Mouse (Mus musculus) CH12.LX (cell line): ENCODE results near the gene Sar1a. TPM values are rescaled to one million over a fixed set of nuclear protein-coding genes. Genes with fewer than 3 reads are reported as not detected.

ENCODE experiments used
- DNase-seq: peaks from one replicate; pipeline ENCODE4 v3.0.0-alpha.2; 2013; ENCODE audit errors: extremely low read depth
- H3K27ac ChIP-seq: 2 replicates; pipeline ENCODE4 v1.5.1; 2012; ENCODE audit warnings: low read depth, mild to moderate bottlenecking, control low read depth, moderate library complexity; ENCODE audit not compliant: insufficient read depth
- H3K27me3 ChIP-seq: replicated peaks from 2 replicates; pipeline ENCODE3; 2012; ENCODE audit warnings: inconsistent platforms
- H3K36me3 ChIP-seq, 2 experiments: replicated peaks in 1 of 2; 2 replicates each; pipeline versions ENCODE3 to v1.6.1; 2012; ENCODE audit warnings: inconsistent platforms in 1 of 2, low read length in 1 of 2, mild to moderate bottlenecking in 1 of 2, mixed read lengths in 1 of 2, moderate library complexity in 1 of 2; ENCODE audit not compliant: control insufficient read depth in 1 of 2, insufficient read depth in 1 of 2
- H3K4me1 ChIP-seq, 2 experiments: 2 replicates each; pipeline ENCODE4 v1.6.1; 2012; ENCODE audit warnings: inconsistent platforms in 1 of 2, moderate library complexity in 1 of 2; ENCODE audit not compliant: insufficient read depth in 2 of 2, control insufficient read depth in 1 of 2
- H3K4me2 ChIP-seq: 2 replicates; pipeline ENCODE4 v1.6.1; 2012; ENCODE audit warnings: low read depth, mild to moderate bottlenecking, control low read depth; ENCODE audit not compliant: poor library complexity, insufficient read depth, severe bottlenecking
- H3K4me3 ChIP-seq, 3 experiments: fragments of 150-350 bp in 1 of 3; sonication (generic) in 1 of 3; replicated peaks in 1 of 3; 2 replicates each; pipeline versions ENCODE3 to v1.5.1; 2011 to 2012; ENCODE audit warnings: low read depth in 2 of 3, low read length in 2 of 3, mild to moderate bottlenecking in 2 of 3, moderate library complexity in 2 of 3, control low read depth in 1 of 3, improper control_type of control experiment in 1 of 3, inconsistent platforms in 1 of 3, mixed read lengths in 1 of 3; ENCODE audit not compliant: poor library complexity in 1 of 3
- H3K79me2 ChIP-seq: replicated peaks from 2 replicates; pipeline ENCODE4 v1.6.1; 2012; ENCODE audit warnings: mild to moderate bottlenecking, moderate library complexity; ENCODE audit not compliant: control insufficient read depth, poor library complexity, insufficient read depth, severe bottlenecking; ENCODE audit errors: extremely low read depth
- H3K9ac ChIP-seq: 2 replicates; pipeline ENCODE4 v1.6.1; 2012; ENCODE audit warnings: low read depth, mild to moderate bottlenecking, control low read depth, moderate library complexity; ENCODE audit not compliant: insufficient read depth
- H3K9me3 ChIP-seq: replicated peaks from 2 replicates; pipeline ENCODE3; 2012; ENCODE audit warnings: low read length, inconsistent platforms, mixed read lengths
- BHLHE40 ChIP-seq: IDR thresholded peaks from 2 replicates; pipeline ENCODE4 v1.6.1; 2011; ENCODE audit warnings: mild to moderate bottlenecking, low read depth, low read length, improper control_type of control experiment
- CHD1 ChIP-seq: IDR thresholded peaks from 2 replicates; pipeline ENCODE4 v1.6.1; 2012; ENCODE audit warnings: low read depth, low read length, improper control_type of control experiment, inconsistent platforms
- CHD2 ChIP-seq: IDR thresholded peaks from 2 replicates; pipeline ENCODE4 v1.6.1; 2011; ENCODE audit warnings: low read length, improper control_type of control experiment
- CTCF ChIP-seq, 2 experiments: IDR thresholded peaks in 1 of 2; conservative IDR thresholded peaks in 1 of 2; 2 replicates each; pipeline ENCODE4 v1.5.1; 2011 to 2012; ENCODE audit warnings: low read depth in 2 of 2, low read length in 2 of 2, improper control_type of control experiment in 1 of 2, inconsistent platforms in 1 of 2, mild to moderate bottlenecking in 1 of 2, moderate library complexity in 1 of 2
- E2F4 ChIP-seq: IDR thresholded peaks from 2 replicates; pipeline ENCODE4 v1.6.1; 2011; ENCODE audit warnings: low read depth, low read length, improper control_type of control experiment; ENCODE audit not compliant: insufficient replicate concordance
- ETS1 ChIP-seq: conservative IDR thresholded peaks from 2 replicates; pipeline ENCODE4 v1.6.1; 2012; ENCODE audit warnings: low read depth, mild to moderate bottlenecking, inconsistent platforms, low read length, improper control_type of control experiment, moderate library complexity
- GABPA ChIP-seq: IDR thresholded peaks from 2 replicates; pipeline ENCODE4 v1.6.1; 2012; ENCODE audit warnings: low read depth, low read length, improper control_type of control experiment, inconsistent platforms; ENCODE audit not compliant: insufficient replicate concordance
- IRF4 ChIP-seq: IDR thresholded peaks from 2 replicates; pipeline ENCODE4 v1.6.1; 2014; ENCODE audit warnings: low read depth, mild to moderate bottlenecking, inconsistent platforms, low read length, improper control_type of control experiment
- JUN ChIP-seq: IDR thresholded peaks from 2 replicates; pipeline ENCODE4 v1.6.1; 2011; ENCODE audit warnings: low read depth, mild to moderate bottlenecking, low read length, improper control_type of control experiment, moderate library complexity; ENCODE audit not compliant: insufficient read depth
- JUND ChIP-seq: conservative IDR thresholded peaks from 2 replicates; pipeline ENCODE4 v1.6.1; 2011; ENCODE audit warnings: low read depth, low read length, improper control_type of control experiment
- MAFK ChIP-seq: IDR thresholded peaks from 2 replicates; pipeline ENCODE4 v1.6.1; 2011; ENCODE audit warnings: low read length, improper control_type of control experiment; ENCODE audit not compliant: insufficient replicate concordance
- MAZ ChIP-seq: IDR thresholded peaks from 2 replicates; pipeline ENCODE4 v1.6.1; 2012; ENCODE audit warnings: low read depth, mild to moderate bottlenecking, inconsistent platforms, low read length, improper control_type of control experiment, moderate library complexity
- MEF2A ChIP-seq: IDR thresholded peaks from 2 replicates; pipeline ENCODE4 v1.6.1; 2014; ENCODE audit warnings: low read depth, mild to moderate bottlenecking, inconsistent platforms, low read length, improper control_type of control experiment, borderline replicate concordance
- MXI1 ChIP-seq: IDR thresholded peaks from 2 replicates; pipeline ENCODE4 v1.6.1; 2011; ENCODE audit warnings: mild to moderate bottlenecking, low read depth, low read length, improper control_type of control experiment
- NELFE ChIP-seq: IDR thresholded peaks from 2 replicates; pipeline ENCODE4 v1.6.1; 2011; ENCODE audit warnings: low read depth, low read length, improper control_type of control experiment
- PAX5 ChIP-seq: IDR thresholded peaks from 2 replicates; pipeline ENCODE4 v1.6.1; 2012; ENCODE audit warnings: low read length, inconsistent platforms, mixed read lengths
- POLR2A ChIP-seq: IDR thresholded peaks from 2 replicates; pipeline ENCODE4 v1.6.1; 2011; ENCODE audit warnings: low read depth, mild to moderate bottlenecking, improper control_type of control experiment, low read length
- RAD21 ChIP-seq: IDR thresholded peaks from 2 replicates; pipeline ENCODE4 v1.6.1; 2011; ENCODE audit warnings: low read depth, mild to moderate bottlenecking, low read length, improper control_type of control experiment, moderate library complexity
- SIN3A ChIP-seq: IDR thresholded peaks from 2 replicates; pipeline ENCODE4 v1.6.1; 2012; ENCODE audit warnings: low read length, improper control_type of control experiment, inconsistent platforms
- SMC3 ChIP-seq: IDR thresholded peaks from 2 replicates; pipeline ENCODE4 v1.6.1; 2011; ENCODE audit warnings: low read depth, low read length, improper control_type of control experiment
- TBP ChIP-seq: conservative IDR thresholded peaks from 2 replicates; pipeline ENCODE4 v1.6.1; 2011; ENCODE audit warnings: low read depth, low read length, improper control_type of control experiment
- ZNF384 ChIP-seq: IDR thresholded peaks from 2 replicates; pipeline ENCODE4 v1.6.1; 2012; ENCODE audit warnings: low read depth, low read length, improper control_type of control experiment, inconsistent platforms
- dilution Hi-C: fragments of 300-500 bp; cut with MboI; formaldehyde crosslinking; loops from 2 replicates; pipeline ENCODE4 v1.14.3; 2020; ENCODE audit warnings: low sequenced_read_pairs; ENCODE audit not compliant: extremely low pct_unique_long_range_greater_than_20kb, extremely low pct_ligation_motif_present
- in situ Hi-C: fragments of 300-500 bp; cut with MboI; formaldehyde crosslinking; loops from 3 replicates; pipeline ENCODE4 v1.14.3; 2019; ENCODE audit warnings: low sequenced_read_pairs, low pct_ligation_motif_present, low pct_unique_long_range_greater_than_20kb, mixed read lengths
- polyA plus RNA-seq: library from polyadenylated mRNA; unstranded; fragments of >175 nt; gene quantifications from 2 replicates; pipeline ENCODE4 v1.2.1, GENCODE M21; 2012; ENCODE audit warnings: low read depth; ENCODE audit not compliant: insufficient read length
- total RNA-seq, 2 experiments: library from RNA; depleted of rRNA; stranded (reverse); fragments of 300-350 nt in 1 of 2; fragments of >200 nt in 1 of 2; gene quantifications; 2 replicates each; pipeline ENCODE4 v1.2.3; 2012 to 2014

Gene Sar1a
- total and polyA plus RNA-seq, 3 experiments, result 97.1 to 184 (median 166) TPM

DNA sequence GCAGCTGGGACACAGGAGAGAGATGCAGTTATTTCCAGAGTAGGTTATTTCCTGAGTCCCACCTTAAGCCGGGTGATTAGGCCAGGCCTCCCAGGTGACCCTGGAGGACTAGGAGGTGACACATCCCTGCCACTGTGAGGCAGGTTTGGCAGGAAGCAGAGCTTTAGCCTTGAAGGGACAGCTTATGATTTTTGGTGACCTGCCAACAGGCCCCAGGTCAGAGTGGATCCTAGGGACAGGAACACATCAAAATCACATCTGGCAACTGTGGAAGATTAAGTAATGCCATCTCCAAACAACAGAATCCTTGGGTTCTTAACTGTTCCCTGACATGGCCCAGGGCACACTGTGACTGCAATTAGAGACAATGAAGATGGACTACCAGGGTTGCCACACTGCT, 61.2 kb downstream of the Sar1a start:
- dilution Hi-C loops, result no loop called here
- Histone ChIP-seq H3K9me3 (peaks cover 9% of the 10 kb centered on the region), H3K4me1 (no peaks in the 10 kb centered on the region; a peak in 1 of 4 replicates), H3K27me3 (no peaks in the 10 kb centered on the region), H3K36me3 (peaks cover 0 to 24% of the 10 kb centered on the region in 2 experiments), H3K27ac (no peak overlapping the region), H3K4me2 (no peak overlapping the region), H3K9ac (no peak overlapping the region), H3K79me2 (no peaks in the 10 kb centered on the region), H3K4me3 (no peak overlapping the region)
- no peak for DNase-seq
- in situ Hi-C loops, result no loop called here
- TF ChIP-seq NELFE (no peak), MEF2A (no peak), ETS1 (no peak), E2F4 (no peak), CHD1 (no peak)

DNA sequence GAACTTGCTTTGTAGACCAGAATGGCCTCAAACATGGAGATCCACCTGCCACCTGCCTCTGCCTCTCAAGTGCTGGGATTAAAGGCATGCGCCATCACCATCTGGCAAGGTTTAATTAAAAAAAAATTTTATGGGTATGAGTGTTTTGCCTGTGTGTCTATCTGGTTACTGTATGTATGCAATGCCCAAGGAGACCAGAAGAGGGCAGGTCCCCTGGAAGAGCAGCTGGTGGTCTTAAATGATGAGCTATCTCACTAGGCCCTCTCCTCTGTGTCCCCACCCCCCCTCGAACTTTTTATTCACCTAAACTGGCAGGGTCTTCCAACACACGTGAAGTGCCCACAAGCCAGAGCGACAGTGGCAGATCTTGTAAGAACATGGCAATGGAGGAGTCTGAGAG, 61.8 kb downstream of the Sar1a start:
- no peak overlapping the region for H3K4me3 ChIP-seq
- no peaks in the 10 kb centered on the region; a peak in 1 of 4 replicates for H3K4me1 ChIP-seq
- TF ChIP-seq SMC3 (0 out of 2 replicates have a peak, but pooled peaks have one; percentile 19), NELFE (no peak), CTCF (conservative IDR thresholded peaks at IDR 0.05 in 1 of 2, IDR thresholded peaks at IDR 0.05 in 1 of 2; ENCODE audit: low read depth in 2 of 2, low read length in 2 of 2) (peak in 1 of 2 experiments; percentile 24; a peak in 2 of 4 replicates)
- H3K9me3 ChIP-seq, result peaks cover 9% of the 10 kb centered on the region
- no peak overlapping the region for H3K9ac ChIP-seq
- DNase-seq, result no peak
- no peaks in the 10 kb centered on the region for H3K79me2 ChIP-seq
- in situ Hi-C loops (no loop called here), dilution Hi-C loops (no loop called here)
- no peaks in the 10 kb centered on the region for H3K27me3 ChIP-seq
- H3K36me3 ChIP-seq, result peaks cover 0 to 18% of the 10 kb centered on the region in 2 experiments
- H3K27ac ChIP-seq, result no peak overlapping the region
- no peak overlapping the region for H3K4me2 ChIP-seq

DNA sequence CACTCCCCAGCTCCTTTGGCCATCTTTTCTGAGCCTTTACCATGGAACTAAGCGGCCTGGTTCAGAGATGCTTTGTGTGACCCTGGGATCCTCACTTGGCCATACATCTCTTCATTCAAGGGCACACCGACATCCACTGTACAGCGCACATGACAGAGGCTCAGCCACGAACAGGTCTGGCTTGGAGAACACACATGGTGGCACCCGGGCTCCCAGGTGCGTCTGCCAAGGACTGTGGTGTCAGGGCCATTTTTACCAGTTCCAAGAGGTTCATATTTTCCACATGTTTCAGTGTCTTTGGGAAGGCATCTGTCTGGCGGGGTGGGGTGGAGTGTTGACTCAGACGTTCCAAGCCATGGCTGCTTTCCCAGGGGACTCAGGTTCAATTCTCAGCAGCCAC, 62.2 kb downstream of the Sar1a start:
- Histone ChIP-seq H3K4me3 (no peak overlapping the region), H3K27ac (no peak overlapping the region), H3K4me2 (no peak overlapping the region), H3K9ac (no peak overlapping the region), H3K4me1 (no peaks in the 10 kb centered on the region; a peak in 1 of 4 replicates), H3K9me3 (peaks cover 9% of the 10 kb centered on the region), H3K27me3 (no peaks in the 10 kb centered on the region), H3K36me3 (peaks cover 0 to 16% of the 10 kb centered on the region in 2 experiments), H3K79me2 (no peaks in the 10 kb centered on the region)
- dilution Hi-C loops, result no loop called here
- DNase-seq, result no peak
- TF ChIP-seq SIN3A (no peak), JUND (no peak), TBP (no peak), MAFK (no peak), CHD2 (no peak), MEF2A (no peak), RAD21 (no peak), GABPA (no peak), MAZ (no peak), IRF4 (no peak), BHLHE40 (no peak), JUN (no peak), POLR2A (no peak), ETS1 (no peak), PAX5 (no peak), CTCF (conservative IDR thresholded peaks at IDR 0.05 in 1 of 2, IDR thresholded peaks at IDR 0.05 in 1 of 2; ENCODE audit: low read depth in 2 of 2, low read length in 2 of 2) (no peak), CHD1 (no peak), MXI1 (no peak), ZNF384 (no peak)
- in situ Hi-C loops, result no loop called here
